Mouse (Mus musculus) stomach, postnatal 0 days (tissue): ENCODE measurements around the gene Msi2.

Source experiments
- CTCF ChIP-seq: IDR thresholded peaks from 2 replicates; pipeline ENCODE4 v1.5.1; 2016; ENCODE audit warnings: antibody characterized with exemption, low read depth, mild to moderate bottlenecking, moderate library complexity
- EP300 ChIP-seq: optimal IDR thresholded peaks from 2 replicates; pipeline ENCODE3; 2016; ENCODE audit warnings: antibody characterized with exemption

- TF ChIP-seq CTCF (no peak), EP300 (no peak)
These were observed 399.5 kb downstream of the Msi2 start for GRCm38 (mm10) chr11:88318850-88319249.
